ENCODE assay signal across 16 mouse cellular contexts in genomic region chr4:105307905-105308304, GRCm38 (mm10).
"Had no signal": no experiment of that assay in that cellular context is flagged by ENCODE, and none has a peak within 500 bp of the region (broad histone marks: within the 10 kb centered on the region; RNA-seq: fewer than 3 reads in every experiment).

No protein-coding gene starts in this region.

- H3K27me3 ChIP-seq: lung, embryonic 15.5 days; midbrain, embryonic 13.5 days; midbrain, embryonic 15.5 days; neural tube, embryonic 12.5 days; stomach, embryonic 15.5 days had no signal

- DNase-seq: lung, postnatal 14 days; lung, postnatal 36 days; right cerebral cortex, postnatal 14 days; thymus, adult 2 months; thymus, postnatal 25 days; thymus, postnatal 4 days had no signal

- H3K9ac ChIP-seq: lung, embryonic 15.5 days; midbrain, embryonic 13.5 days; midbrain, embryonic 15.5 days; neural tube, embryonic 12.5 days; stomach, embryonic 15.5 days had no signal

- H3K9me3 ChIP-seq: lung, embryonic 15.5 days; midbrain, embryonic 13.5 days; midbrain, embryonic 15.5 days; neural tube, embryonic 12.5 days; stomach, embryonic 15.5 days had no signal

- H3K36me3 ChIP-seq: lung, embryonic 15.5 days; midbrain, embryonic 13.5 days; midbrain, embryonic 15.5 days; neural tube, embryonic 12.5 days; stomach, embryonic 15.5 days had no signal

- H3K4me2 ChIP-seq: lung, embryonic 15.5 days; midbrain, embryonic 11.5 days; midbrain, embryonic 13.5 days; midbrain, embryonic 15.5 days; neural tube, embryonic 12.5 days; stomach, embryonic 15.5 days had no signal

- H3K4me3 ChIP-seq: lung, embryonic 15.5 days; megakaryocyte, embryonic 14.5 days; midbrain, embryonic 13.5 days; midbrain, embryonic 15.5 days; neural tube, embryonic 12.5 days; stomach, embryonic 15.5 days had no signal

- H3K27ac ChIP-seq: lung, embryonic 15.5 days; macrophage; midbrain, embryonic 13.5 days; midbrain, embryonic 15.5 days; neural tube, embryonic 12.5 days; stomach, embryonic 15.5 days; stomach, postnatal 0 days had no signal

- ATAC-seq: lung, postnatal 0 days; midbrain, embryonic 13.5 days; midbrain, embryonic 15.5 days had no signal

- H3K4me1 ChIP-seq: lung, embryonic 15.5 days; midbrain, embryonic 13.5 days; midbrain, embryonic 15.5 days; neural tube, embryonic 12.5 days; stomach, embryonic 15.5 days had no signal
